Mouse (Mus musculus) ovary, postnatal 14 days (tissue): ENCODE measurements around the gene Rtkn.
A peak's percentile ranks its signal among the peaks of the same experiment; 100 is the strongest.

Experiments
- DNase-seq: peaks from one replicate; pipeline ENCODE4 v3.0.0; 2022; ENCODE audit warnings: low spot score

The Rtkn gene

DNA sequence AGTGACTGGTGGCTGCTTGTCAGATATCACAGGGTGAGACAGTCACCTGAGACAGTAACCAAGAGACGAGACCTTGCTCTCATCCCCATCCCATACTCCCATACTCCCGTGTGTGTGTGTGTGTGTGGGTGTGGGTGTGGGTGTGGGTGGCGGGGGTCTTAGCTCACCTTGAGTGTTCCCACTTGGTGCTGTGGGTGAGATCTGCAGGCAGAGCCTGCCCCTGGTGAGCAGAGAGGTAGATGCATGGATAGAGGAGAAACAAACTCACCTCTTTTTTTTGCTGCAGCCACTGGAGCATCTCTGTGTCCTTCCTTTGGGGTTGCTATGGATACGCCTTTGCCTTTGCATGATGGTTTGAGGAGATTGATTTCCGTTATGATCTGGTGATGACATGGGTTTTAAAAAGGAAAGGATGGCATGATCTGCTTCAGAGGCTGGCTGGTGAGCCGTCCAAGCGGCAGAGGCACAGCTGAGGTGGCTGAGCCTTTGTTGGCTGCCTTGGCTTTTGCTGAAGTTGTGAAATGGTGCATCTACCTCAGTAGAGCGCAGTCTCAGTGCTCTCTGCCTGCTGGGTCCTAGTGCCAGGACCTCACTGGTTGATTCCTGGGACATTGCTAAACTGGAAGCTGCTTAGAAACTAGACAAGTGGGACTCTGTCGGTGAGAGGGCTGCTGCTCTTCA, 37.1 kb downstream of the Rtkn start:
- no peak for DNase-seq

DNA sequence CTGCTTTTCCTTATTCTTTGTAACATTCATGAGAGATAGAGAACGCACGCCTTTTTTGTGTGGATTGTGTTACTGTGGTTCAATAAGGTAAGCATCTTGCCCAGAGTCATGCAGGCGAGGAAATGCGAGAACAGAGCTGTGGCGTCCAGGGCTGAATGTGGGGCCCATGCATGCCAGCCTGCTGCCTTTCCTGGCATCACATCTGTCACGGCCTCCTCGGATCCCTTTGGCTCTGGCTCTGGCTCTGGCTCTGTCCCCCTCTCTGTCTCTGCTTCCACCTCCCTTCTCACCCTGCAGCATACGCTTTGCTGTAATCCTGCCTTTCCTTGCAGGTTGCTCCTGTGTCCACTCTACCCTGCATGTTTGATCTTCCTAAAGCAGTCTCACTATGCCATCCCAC, 40.7 kb downstream of the Rtkn start:
- DNase-seq, result no peak

DNA sequence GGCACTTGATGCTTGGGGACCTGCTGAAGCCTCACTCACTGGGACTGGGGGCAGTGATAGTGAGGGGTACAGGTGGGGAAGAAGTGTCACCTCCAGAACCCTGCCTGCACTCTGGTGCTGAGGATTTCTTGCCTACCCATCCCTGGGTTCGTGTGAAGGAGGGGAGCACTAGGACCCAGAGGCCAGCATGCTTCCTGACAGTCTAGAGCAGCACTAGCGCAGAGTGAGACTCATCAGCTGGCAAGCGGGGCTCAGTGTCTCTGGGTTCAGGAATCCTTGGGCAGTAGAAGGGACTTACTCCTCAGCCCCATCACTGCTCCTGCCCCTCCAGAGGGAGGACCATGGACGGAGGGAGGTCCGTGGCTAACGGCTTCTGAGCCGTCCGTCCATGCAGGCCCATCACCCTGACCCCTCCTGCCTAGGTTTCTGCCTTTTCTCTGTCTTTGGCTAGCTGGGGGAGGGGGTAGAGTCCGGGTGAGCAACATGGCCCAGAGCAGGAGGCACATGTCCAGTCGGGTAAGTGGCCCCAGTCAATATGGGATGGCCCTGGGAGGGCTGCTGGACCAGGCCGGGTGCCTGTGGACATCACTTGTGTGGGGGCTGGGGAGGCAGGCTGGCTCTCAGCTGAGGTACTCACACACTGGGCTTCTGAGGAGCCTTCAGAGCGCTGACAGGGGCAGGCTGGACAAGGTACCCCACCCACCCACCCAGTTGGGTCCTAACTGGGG, 44.3 kb downstream of the Rtkn start:
- no peak for DNase-seq

DNA sequence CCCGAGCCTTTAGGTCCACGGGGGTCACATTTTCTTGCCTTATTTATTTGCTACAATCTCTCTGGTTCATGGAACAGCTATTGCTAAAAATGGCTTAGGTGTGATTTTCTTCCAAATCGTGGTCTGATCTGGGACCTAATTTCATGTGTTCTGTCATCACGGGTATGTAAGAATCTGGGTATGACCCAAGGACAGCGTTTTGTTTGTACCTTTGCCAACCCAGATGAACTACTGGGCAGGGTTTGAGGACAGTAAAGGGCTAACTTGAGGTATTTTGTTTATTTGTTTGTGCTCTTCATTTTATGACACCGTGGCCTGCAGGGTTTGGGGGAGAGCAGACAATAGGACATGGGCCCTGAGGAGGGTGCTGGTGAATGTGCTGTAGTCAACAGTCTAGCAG, 45.3 kb downstream of the Rtkn start:
- DNase-seq, result no peak

DNA sequence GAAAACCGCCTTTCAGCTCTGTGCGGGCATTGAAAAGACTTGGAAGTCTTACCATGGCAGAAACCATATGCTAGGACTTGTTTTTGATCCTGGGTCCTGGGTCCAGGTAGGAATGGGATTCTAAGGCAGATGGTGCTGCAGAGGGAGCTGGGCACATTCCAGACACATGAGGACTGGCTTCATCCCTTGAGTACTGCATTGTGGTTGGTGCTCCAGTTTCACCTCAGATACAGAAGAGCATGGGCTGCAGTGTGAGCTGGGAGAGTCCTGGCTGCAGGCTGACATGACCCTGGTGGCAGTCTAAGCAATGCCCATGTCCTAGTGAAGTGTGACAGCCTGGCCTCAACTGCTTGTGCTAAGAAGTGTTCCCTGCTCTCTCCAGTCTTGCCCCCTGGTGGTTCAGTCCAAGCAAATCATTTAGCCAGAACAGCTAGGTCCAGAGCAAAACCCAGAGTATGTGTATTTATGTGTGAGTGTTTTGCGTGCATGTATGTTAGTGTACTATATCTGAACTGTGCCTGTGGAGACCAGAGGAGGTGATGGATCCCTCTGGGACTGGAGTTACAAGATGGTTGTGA, 49.7 kb downstream of the Rtkn start:
- no peak for DNase-seq

DNA sequence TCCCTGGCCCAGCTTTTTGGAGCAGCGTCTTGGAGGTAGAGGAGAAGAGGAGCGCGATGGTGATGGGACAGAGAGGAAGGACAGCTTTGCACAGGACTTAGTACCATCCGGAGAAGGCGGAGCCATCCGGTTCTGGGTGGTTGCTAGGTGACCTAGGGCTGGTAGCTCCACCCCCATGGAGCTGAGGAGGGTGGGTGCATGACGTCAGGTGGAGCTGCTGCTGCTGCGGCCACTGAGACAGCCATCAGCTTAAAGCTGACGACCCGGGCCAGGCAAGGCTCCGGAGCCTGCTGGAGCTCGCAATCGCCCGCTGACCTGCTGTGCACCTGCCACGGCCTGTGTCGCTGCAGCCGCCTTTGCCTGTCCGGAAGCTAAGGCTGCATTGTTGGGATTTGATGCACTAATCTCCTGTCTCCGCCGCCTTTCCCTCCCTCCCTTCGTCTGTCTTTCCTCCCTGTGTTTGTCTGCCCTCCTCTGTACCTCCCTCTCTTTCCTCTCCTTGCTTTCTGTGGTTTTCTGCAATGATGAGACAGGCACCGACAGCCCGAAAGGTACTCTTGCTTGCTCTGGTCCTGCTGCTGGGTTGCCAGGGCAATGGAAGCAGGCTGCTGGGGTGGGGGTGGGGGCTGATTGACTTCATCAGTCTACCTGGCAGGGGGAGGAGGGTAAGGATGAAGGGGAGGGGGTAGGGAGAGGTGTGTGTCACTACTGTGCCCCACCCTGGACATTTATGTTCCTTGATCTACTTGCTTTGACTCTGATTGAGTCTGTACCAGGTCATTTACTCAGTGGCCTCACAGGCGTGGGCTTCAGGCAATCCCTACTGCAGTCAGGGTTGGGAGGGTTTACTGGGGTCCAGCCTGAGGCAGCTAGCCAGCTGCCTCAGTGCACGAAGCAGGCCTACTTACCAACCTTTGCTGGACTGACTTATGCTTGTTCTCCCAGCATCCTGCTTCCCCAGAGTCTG, 50.9 kb downstream of the Rtkn start:
- no peak for DNase-seq

DNA sequence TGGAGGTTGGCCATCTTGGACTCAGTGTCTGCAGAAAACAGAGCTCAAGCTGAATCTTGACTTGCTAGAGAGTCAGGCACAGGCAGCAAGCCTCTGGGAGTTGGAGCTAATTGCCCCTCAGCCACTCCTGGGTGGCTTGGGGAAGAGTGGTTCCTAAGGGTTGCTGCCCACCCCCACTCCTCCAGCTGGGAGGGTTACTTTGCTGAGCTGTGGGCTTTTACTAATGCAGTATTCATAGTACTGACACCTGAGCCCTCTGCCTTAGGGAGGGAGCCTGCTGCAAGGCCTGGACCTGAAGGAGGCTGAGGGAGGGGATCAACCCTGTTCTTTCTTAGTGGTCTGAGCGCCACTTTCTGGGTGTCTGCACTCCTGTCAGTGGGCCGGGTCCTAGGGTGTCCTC, 51.7 kb downstream of the Rtkn start:
- no peak for DNase-seq

DNA sequence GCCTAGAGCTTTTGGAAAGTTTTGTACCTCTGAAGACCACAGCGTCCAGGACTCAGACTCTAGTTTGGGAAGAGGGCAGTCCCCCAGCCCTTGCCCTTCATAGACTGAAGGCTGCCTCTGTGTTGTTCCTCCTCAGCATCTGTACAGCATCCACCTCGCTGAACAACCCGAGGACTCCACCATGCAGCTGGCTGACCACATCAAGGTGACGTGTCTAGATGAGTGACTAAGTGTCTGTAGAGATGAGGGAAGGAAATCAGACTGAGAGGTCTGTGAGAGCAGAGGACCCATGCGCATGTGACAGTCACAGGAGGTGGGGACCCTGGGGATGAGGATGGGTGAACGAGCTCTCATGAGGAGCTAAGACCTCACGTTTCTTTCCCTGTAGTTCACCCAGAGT, 58.3 kb downstream of the Rtkn start:
- no peak for DNase-seq

GRCm38 (mm10) chr6:83197345-83198004, 62.2 kb downstream of the Rtkn start:
- peak; percentile 58 for DNase-seq
